Mouse (Mus musculus) forebrain, postnatal 0 days (tissue): ENCODE results near the gene Spa17. TPM values are rescaled to one million over a fixed set of nuclear protein-coding genes. Genes with fewer than 3 reads are reported as not detected.

Experiments used
- ATAC-seq: fragments of 200-750 bp; cut with Nextera tagmentation; 2 replicates; pipeline ENCODE4 v1.8.0; 2017; ENCODE audit warnings: mild to moderate bottlenecking, moderate library complexity
- DNase-seq: peaks from one replicate; pipeline ENCODE4 v3.0.0-alpha.2; 2015
- H3K27ac ChIP-seq: fragments of 300-500 bp; sonication (generic); 2 replicates; pipeline ENCODE4 v1.5.1; 2014; ENCODE audit warnings: low read depth, mild to moderate bottlenecking, antibody characterized with exemption, low read length, moderate library complexity, mixed read lengths
- H3K27me3 ChIP-seq: fragments of 300-500 bp; sonication (generic); 2 replicates; pipeline ENCODE4 v1.6.1; 2014; ENCODE audit warnings: mild to moderate bottlenecking, low read length, mixed read lengths; ENCODE audit not compliant: insufficient read depth
- H3K36me3 ChIP-seq: fragments of 300-500 bp; sonication (generic); 2 replicates; pipeline ENCODE4 v1.6.1; 2014; ENCODE audit warnings: mild to moderate bottlenecking, moderate library complexity; ENCODE audit not compliant: insufficient read depth
- H3K4me1 ChIP-seq: fragments of 300-500 bp; sonication (generic); 2 replicates; pipeline ENCODE4 v1.6.1; 2014; ENCODE audit warnings: antibody characterized with exemption; ENCODE audit not compliant: insufficient read depth
- H3K4me2 ChIP-seq: fragments of 300-500 bp; sonication (generic); 2 replicates; pipeline ENCODE4 v1.6.1; 2014; ENCODE audit warnings: low read depth, mild to moderate bottlenecking, moderate library complexity
- H3K4me3 ChIP-seq: fragments of 300-500 bp; sonication (generic); 2 replicates; pipeline ENCODE4 v1.5.1; 2014; ENCODE audit warnings: low read depth, low read length, mixed read lengths
- H3K9ac ChIP-seq: fragments of 300-500 bp; sonication (generic); 2 replicates; pipeline ENCODE4 v1.6.1; 2014; ENCODE audit warnings: mild to moderate bottlenecking
- H3K9me3 ChIP-seq: fragments of 300-500 bp; sonication (generic); 2 replicates; pipeline ENCODE4 v1.6.1; 2016; ENCODE audit warnings: low read length
- CTCF ChIP-seq: sonication (generic); IDR thresholded peaks from 2 replicates; pipeline ENCODE4 v1.5.1; 2016; ENCODE audit warnings: antibody characterized with exemption, control low read depth, low read depth
- WGBS: fragments of 180-500 bp; shearing (Covaris S2); extraction: QIAGEN DNeasy Blood & Tissue Kit; methylation state at CpG from one replicate; pipeline ENCODE4 v1.1.7; 2014; 5-methylcytosine and 5-hydroxymethylcytosine counted together
- polyA plus RNA-seq: library from polyadenylated mRNA; unstranded; fragments of >200 nt; fragmentation: Nextera tagmentation; extraction: Ambion mirVana; gene quantifications from 2 replicates; pipeline ENCODE4 v1.2.1, GENCODE M21; 2015
- total RNA-seq: library from RNA; depleted of rRNA; stranded (reverse); fragments of >200 nt; gene quantifications from 2 replicates; pipeline ENCODE4 v1.2.3, GENCODE M21; 2014

Spa17 gene
- total and polyA plus RNA-seq, 2 experiments from 2014 or later: 2.4 to 10.8 TPM

DNA sequence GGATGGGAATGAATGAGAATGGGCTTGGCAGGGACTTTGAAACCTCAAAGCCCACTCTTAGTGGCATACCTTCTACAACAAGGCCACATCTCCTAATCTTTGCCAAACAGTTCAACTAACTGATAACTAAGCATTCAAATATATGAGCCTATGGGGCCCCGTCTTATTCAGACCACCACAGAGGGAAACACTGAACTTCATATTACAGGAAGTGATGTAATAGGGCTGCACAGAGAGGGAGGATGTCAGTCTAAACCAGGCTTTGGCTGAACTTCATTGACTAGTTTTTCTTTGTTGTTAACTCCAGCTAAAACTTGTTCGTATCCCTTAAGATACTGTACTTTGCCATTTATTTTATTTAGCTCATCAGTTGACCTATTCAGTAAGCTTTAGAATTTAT, 16.4 kb upstream of the Spa17 start:
- no peak for DNase-seq
- Histone ChIP-seq H3K4me2 (no peak overlapping the region), H3K4me3 (no peak overlapping the region), H3K9ac (no peak overlapping the region), H3K27ac (no peak overlapping the region), H3K27me3 (no peaks in the 10 kb centered on the region), H3K9me3 (no peaks in the 10 kb centered on the region), H3K36me3 (no peaks in the 10 kb centered on the region), H3K4me1 (peaks cover 16% of the 10 kb centered on the region)
- 93% methylated on average over 2 of the region's 2 CpGs for WGBS
- no peak for TF ChIP-seq CTCF
- no peak for ATAC-seq

DNA sequence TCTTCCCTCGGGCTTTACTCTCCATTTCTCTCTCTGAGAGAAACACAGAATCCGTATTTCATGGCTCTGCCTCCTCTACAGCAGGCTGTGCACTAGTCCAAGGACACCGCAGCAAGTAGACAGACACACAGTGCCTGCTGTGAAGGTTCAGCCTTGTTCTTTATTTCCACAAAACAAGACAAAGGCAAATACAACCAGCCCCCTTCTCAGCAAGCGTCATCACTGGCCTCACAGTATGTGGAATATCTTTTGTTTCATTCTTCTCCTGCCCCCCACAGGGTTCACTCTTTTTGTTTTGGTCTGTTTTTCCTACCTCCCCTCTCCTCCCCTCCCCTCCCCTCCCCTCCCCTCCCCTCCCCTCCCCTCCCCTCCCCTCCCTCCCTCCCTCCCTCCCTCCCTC, 15.1 kb upstream of the Spa17 start:
- no peak for TF ChIP-seq CTCF
- no peaks in the 10 kb centered on the region for H3K36me3 ChIP-seq
- no peak overlapping the region for H3K4me3 ChIP-seq
- H3K9ac ChIP-seq: no peak overlapping the region
- DNase-seq: no peak
- peaks cover 17% of the 10 kb centered on the region for H3K4me1 ChIP-seq
- no peak for ATAC-seq
- WGBS: 41% methylated on average over 4 of the region's 4 CpGs
- no peaks in the 10 kb centered on the region for H3K27me3 ChIP-seq
- H3K4me2 ChIP-seq: no peak overlapping the region
- H3K9me3 ChIP-seq: no peaks in the 10 kb centered on the region
- H3K27ac ChIP-seq: no peak overlapping the region

DNA sequence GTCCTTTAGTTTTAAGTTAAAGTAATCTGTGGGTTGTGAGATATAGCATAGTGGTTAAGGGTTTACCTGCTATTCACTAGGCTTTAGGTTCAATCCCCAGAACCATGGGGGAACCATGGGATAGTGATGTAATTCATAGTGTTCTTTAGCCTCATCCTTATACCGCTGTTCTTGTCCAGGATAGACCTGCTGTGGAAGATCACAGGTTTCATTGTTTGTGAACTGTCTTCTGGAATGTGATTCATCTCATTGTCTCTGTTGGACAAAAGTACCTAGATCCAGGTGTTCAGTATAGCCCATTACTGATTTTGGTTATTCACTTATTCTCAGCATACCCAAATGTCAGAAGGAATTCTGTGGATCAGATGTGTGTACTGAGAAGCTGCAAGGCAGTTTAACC, 13.7 kb upstream of the Spa17 start:
- no peak for TF ChIP-seq CTCF
- no peak overlapping the region for H3K4me2 ChIP-seq
- no peaks in the 10 kb centered on the region for H3K27me3 ChIP-seq
- no peak overlapping the region for H3K27ac ChIP-seq
- H3K36me3 ChIP-seq: no peaks in the 10 kb centered on the region
- no peaks in the 10 kb centered on the region for H3K9me3 ChIP-seq
- H3K4me3 ChIP-seq: no peak overlapping the region
- H3K9ac ChIP-seq: no peak overlapping the region
- 95% methylated on average over 1 of the region's 1 CpGs for WGBS
- peaks cover 17% of the 10 kb centered on the region for H3K4me1 ChIP-seq
- ATAC-seq (no peak), DNase-seq (no peak)

DNA sequence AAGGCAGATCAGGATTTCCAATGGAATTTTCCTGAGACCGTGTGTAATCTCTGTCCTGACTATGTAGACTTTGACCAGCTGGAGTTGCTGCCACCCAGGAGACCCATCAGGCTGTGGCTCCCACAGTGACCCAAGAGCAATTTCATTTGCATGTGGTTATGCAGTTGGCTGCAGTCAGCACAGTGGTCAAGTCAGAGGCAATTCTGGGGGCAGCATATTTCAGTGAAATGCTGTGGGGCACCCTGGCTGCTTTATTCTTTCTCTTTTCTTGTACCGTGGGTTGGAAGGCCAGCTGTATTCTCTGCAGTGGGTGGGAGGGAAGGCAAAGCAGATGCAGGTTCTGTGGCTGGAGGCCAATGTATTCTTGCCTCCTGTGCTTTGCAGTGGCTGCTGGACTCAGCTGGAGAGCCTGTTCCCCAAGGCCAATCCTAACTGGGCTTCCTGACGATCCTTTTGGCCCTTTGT, 12.6 kb upstream of the Spa17 start:
- peak overlapping the region; percentile 91 for H3K27ac ChIP-seq
- H3K4me3 ChIP-seq: no peak overlapping the region

DNA sequence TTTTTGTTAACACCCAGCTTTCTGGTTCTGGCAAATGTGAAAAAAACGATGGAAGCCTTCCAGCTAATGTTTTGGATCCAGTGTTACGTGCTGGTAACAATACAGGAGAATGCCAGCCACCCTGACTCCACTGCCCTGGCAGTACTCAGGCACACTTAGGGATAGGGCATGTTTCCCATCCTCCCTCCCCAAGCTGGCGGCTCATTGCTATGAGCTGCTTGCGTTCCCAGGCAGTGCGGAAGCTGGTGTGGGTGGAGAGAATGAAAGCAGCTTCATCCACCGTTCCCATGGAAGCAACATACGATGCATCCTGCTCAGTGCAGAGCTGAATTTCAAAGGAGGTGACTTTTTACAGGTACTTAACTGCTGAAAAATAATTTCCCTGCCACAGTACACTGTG, 12.1 kb upstream of the Spa17 start:
- H3K4me1 ChIP-seq: peaks cover 17% of the 10 kb centered on the region
- peak overlapping the region; percentile 40 for H3K9ac ChIP-seq
- peak overlapping the region; percentile 38 for H3K4me2 ChIP-seq
- peak overlapping the region; percentile 91 for H3K27ac ChIP-seq
- ATAC-seq (peak; percentile 92), DNase-seq (peak; percentile 90)
- no peaks in the 10 kb centered on the region for H3K9me3 ChIP-seq
- WGBS: 8% methylated on average over 7 of the region's 7 CpGs
- no peaks in the 10 kb centered on the region for H3K27me3 ChIP-seq
- TF ChIP-seq CTCF: no peak
- no peaks in the 10 kb centered on the region for H3K36me3 ChIP-seq
- H3K4me3 ChIP-seq: 0 out of 2 replicates have a peak overlapping the region, but pooled peaks have one; percentile 3

More for the DNA sequence above, 12.6 kb upstream of the Spa17 start:
- Histone ChIP-seq H3K4me2 (peak overlapping the region; percentile 38), H3K36me3 (no peaks in the 10 kb centered on the region), H3K4me1 (peaks cover 17% of the 10 kb centered on the region), H3K27me3 (no peaks in the 10 kb centered on the region), H3K9me3 (no peaks in the 10 kb centered on the region), H3K9ac (peak overlapping the region; percentile 40)
- 8% methylated on average over 3 of the region's 3 CpGs for WGBS
- TF ChIP-seq CTCF: no peak
- DNase-seq: no peak
- ATAC-seq: peak; percentile 8

DNA sequence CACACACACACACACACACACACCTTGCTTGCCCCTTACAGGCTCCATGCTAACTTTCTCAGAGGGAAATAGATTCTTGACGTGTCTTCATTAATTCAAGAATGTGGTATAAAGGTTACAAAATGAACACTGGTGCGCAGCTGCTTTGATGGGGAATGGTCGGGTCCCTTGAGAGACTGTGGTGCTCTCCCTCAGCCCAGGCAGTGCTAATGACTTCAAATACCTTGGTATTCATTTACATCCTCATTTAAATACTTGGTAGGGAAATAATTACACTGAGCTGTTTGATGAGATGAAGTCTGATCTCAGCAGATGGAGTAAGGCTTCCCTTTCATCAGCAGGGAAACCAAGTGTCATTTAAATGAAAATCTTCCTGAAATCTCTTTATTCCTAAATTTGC, 11.6 kb upstream of the Spa17 start:
- 9% methylated on average over 3 of the region's 3 CpGs for WGBS
- Histone ChIP-seq H3K9ac (peak overlapping the region; percentile 40; the same call in 1 of the 2 replicates), H3K4me3 (no peak overlapping the region), H3K9me3 (no peaks in the 10 kb centered on the region), H3K27me3 (no peaks in the 10 kb centered on the region), H3K27ac (peak overlapping the region; percentile 91), H3K4me2 (peak overlapping the region; percentile 38; the same call in 1 of the 2 replicates), H3K4me1 (peaks cover 17% of the 10 kb centered on the region), H3K36me3 (no peaks in the 10 kb centered on the region)
- TF ChIP-seq CTCF: no peak
- ATAC-seq: peak; percentile 63
- no peak for DNase-seq

DNA sequence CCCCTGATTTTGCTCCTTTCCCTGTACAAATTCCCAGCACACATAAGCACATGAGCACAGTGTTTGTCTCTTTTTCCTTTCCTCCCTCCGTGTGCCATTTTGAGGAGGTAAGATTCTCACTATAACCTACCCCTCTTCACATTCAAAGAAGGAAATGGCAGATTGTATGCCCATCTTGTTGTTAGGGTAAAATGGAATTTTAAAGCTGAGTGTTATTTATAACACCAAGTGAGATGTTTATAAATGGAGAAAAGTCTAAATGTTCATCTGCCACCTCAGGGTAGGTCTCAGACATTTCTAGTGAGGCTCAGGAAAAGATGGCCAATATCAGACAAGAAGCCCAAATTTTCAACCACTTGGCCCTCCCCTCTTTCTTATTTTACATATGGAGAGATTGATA, 11.0 kb upstream of the Spa17 start:
- Histone ChIP-seq H3K4me3 (no peak overlapping the region), H3K9me3 (no peaks in the 10 kb centered on the region)
- 54% methylated on average over 1 of the region's 1 CpGs for WGBS

More for the DNA sequence above, 11.0 kb upstream of the Spa17 start:
- DNase-seq (peak; percentile 53), ATAC-seq (peak; percentile 34)
- Histone ChIP-seq H3K27ac (peak overlapping the region; percentile 91), H3K4me2 (no peak overlapping the region), H3K4me1 (peaks cover 17% of the 10 kb centered on the region), H3K9ac (no peak overlapping the region), H3K27me3 (no peaks in the 10 kb centered on the region), H3K36me3 (no peaks in the 10 kb centered on the region)
- no peak for TF ChIP-seq CTCF
